Mouse (Mus musculus) forebrain, embryonic 13.5 days (tissue): Measurements from ENCODE around the gene Arl5a. TPM values are rescaled to one million over a fixed set of nuclear protein-coding genes. Genes with fewer than 3 reads are reported as not detected.

Experiments used
- ATAC-seq: fragments of 200-750 bp; cut with Nextera tagmentation; 2 replicates; pipeline ENCODE4 v1.8.0; 2017
- H3K27ac ChIP-seq: fragments of 300-500 bp; sonication (generic); 2 replicates; pipeline ENCODE4 v1.5.1; 2015; ENCODE audit warnings: inconsistent platforms, mild to moderate bottlenecking, moderate library complexity
- H3K27me3 ChIP-seq: fragments of 300-500 bp; sonication (generic); 2 replicates; pipeline ENCODE4 v1.6.1; 2015; ENCODE audit warnings: mild to moderate bottlenecking, inconsistent platforms
- H3K36me3 ChIP-seq: fragments of 300-500 bp; sonication (generic); 2 replicates; pipeline ENCODE4 v1.6.1; 2015; ENCODE audit warnings: mild to moderate bottlenecking, inconsistent platforms; ENCODE audit not compliant: poor library complexity, severe bottlenecking
- H3K4me1 ChIP-seq: fragments of 300-500 bp; sonication (generic); 2 replicates; pipeline ENCODE4 v1.6.1; 2015; ENCODE audit warnings: inconsistent platforms
- H3K4me2 ChIP-seq: fragments of 300-500 bp; sonication (generic); 2 replicates; pipeline ENCODE4 v1.6.1; 2015; ENCODE audit warnings: inconsistent platforms, mild to moderate bottlenecking, moderate library complexity
- H3K4me3 ChIP-seq: fragments of 300-500 bp; sonication (generic); 2 replicates; pipeline ENCODE4 v1.5.1; 2015; ENCODE audit warnings: mild to moderate bottlenecking, inconsistent platforms
- H3K9ac ChIP-seq: fragments of 300-500 bp; sonication (generic); 2 replicates; pipeline ENCODE4 v1.6.1; 2015; ENCODE audit warnings: mild to moderate bottlenecking, inconsistent platforms
- H3K9me3 ChIP-seq: fragments of 300-500 bp; sonication (generic); replicated peaks from 2 replicates; pipeline ENCODE4 v1.6.1; 2016; ENCODE audit warnings: inconsistent platforms
- WGBS: fragments of 180-500 bp; shearing (Covaris S2); methylation state at CpG from one replicate; pipeline ENCODE4 v1.1.7; 2015; 5-methylcytosine and 5-hydroxymethylcytosine counted together
- polyA plus RNA-seq: library from polyadenylated mRNA; unstranded; fragments of >200 nt; fragmentation: Nextera tagmentation; extraction: Ambion mirVana; gene quantifications from 2 replicates; pipeline ENCODE4 v1.2.1, GENCODE M21; 2015

The Arl5a gene
- polyA plus RNA-seq, 1 experiment from 2014 or later: 43.2 TPM

DNA sequence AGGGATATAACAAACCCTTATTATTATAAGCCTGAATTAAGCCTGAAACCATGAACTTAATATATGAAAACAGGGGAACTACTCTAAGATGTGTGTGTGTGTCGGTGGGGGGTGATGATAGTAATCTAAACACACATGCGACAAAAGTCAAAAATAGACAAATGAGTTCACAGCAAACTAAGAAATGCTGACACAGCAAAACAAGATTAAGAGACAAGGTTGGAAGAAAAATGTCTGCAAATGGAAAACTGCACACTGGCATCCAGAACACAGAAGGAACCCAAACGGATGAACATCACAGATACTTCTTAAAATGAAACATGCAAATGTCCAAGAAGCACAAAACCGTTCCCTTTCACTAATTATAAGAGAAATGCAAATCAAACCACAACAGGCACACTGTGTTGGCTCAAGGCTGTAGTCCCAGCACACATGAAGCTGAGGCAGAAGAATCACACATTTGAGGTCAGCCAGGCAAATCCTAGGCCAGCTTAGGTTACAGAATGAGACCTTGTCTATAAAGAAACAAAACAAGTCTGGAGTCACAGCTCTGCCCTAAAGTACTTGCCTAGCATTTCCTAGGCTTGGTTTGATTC is 15.8 kb upstream of the Arl5a start:
- ATAC-seq: no peak
- Histone ChIP-seq H3K9ac (no peak overlapping the region), H3K9me3 (no peaks in the 10 kb centered on the region), H3K4me3 (no peak overlapping the region), H3K36me3 (no peaks in the 10 kb centered on the region), H3K4me1 (peaks cover 19% of the 10 kb centered on the region), H3K27me3 (no peaks in the 10 kb centered on the region), H3K4me2 (no peak overlapping the region), H3K27ac (no peak overlapping the region)
- 84% methylated on average over 4 of the region's 4 CpGs for WGBS

DNA sequence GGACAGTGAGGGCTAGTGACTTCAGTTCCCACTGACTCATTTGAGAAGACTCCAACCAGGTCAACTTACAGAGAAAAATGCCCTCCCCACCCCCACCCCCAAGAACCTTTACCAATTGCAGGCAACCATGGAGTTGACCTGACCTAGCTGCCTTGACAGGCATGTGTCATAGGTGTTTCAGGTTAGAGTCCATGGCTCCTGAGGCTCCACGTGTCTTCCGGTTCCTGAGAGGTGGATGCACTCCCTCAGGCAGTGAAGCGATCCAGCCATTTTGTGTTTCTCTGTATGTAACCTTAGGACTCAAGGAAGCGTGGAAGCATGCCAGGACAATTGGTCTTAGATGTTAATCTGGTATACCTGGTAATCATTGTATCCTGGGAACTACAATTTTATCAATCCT is 13.7 kb upstream of the Arl5a start:
- Histone ChIP-seq H3K4me3 (no peak overlapping the region), H3K9me3 (no peaks in the 10 kb centered on the region), H3K9ac (no peak overlapping the region), H3K27me3 (no peaks in the 10 kb centered on the region), H3K27ac (no peak overlapping the region), H3K36me3 (peaks cover 4% of the 10 kb centered on the region; the same call in 1 of the 2 replicates), H3K4me1 (peaks cover 20% of the 10 kb centered on the region), H3K4me2 (no peak overlapping the region)
- ATAC-seq: no peak
- 97% methylated on average over 4 of the region's 4 CpGs for WGBS

- Histone ChIP-seq H3K27me3 (no peaks in the 10 kb centered on the region), H3K4me2 (no peak overlapping the region), H3K9ac (no peak overlapping the region), H3K4me3 (no peak overlapping the region), H3K36me3 (peaks cover 4% of the 10 kb centered on the region; the same call in 1 of the 2 replicates), H3K9me3 (no peaks in the 10 kb centered on the region), H3K27ac (no peak overlapping the region), H3K4me1 (peaks cover 20% of the 10 kb centered on the region)
- ATAC-seq: no peak
- 55% methylated on average over 6 of the region's 6 CpGs for WGBS
These were observed 13.3 kb upstream of the Arl5a start for GRCm38 (mm10) chr2:52438013-52438412.

DNA sequence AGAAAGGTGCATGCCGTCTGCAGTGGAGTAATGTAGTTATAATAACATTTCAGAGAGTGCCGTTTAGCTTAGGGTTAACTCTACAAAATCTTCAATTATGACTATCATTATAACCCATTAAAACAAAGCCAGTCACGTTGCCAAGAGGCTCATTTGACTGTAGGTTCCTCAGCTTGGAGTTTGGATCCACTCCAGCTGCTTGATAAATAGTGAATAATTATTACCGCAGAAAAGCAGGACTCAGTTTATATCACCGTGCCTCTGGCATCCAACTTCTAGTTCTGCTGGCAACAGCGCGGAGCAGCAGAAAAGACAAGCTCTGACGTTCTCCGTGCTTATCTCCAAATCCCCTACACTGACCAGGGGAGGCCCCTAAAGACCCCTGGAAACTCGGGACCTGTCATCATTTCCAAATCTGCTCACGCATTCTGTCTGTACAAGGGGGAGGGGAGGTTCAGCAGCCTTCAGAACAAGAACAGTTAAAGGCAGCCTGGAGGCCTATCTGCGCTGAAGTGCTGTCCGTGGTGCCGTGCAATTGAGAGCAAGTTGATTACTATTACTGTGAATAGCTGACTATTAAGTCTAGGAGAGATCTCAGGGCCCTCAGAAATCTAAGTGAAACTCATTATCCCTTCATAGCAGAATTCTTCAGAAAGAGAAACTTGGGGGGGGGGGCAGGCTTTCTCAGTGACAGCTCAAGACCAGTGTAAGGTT is 11.4 kb upstream of the Arl5a start:
- Histone ChIP-seq H3K4me2 (0 out of 2 replicates have a peak overlapping the region, but pooled peaks have one; percentile 17), H3K9ac (no peak overlapping the region), H3K9me3 (no peaks in the 10 kb centered on the region), H3K4me3 (no peak overlapping the region), H3K36me3 (peaks cover 4% of the 10 kb centered on the region; the same call in 1 of the 2 replicates), H3K4me1 (peaks cover 20% of the 10 kb centered on the region), H3K27me3 (no peaks in the 10 kb centered on the region), H3K27ac (no peak overlapping the region)
- ATAC-seq: 0 out of 2 replicates have a peak, but pooled peaks have one; percentile 41
- 59% methylated on average over 14 of the region's 14 CpGs for WGBS

GRCm38 (mm10) chr2:52433365-52433764 is 8.7 kb upstream of the Arl5a start:
- Histone ChIP-seq H3K36me3 (peaks cover 4% of the 10 kb centered on the region; the same call in 1 of the 2 replicates), H3K9ac (no peak overlapping the region)
- WGBS: 69% methylated on average over 7 of the region's 7 CpGs

DNA sequence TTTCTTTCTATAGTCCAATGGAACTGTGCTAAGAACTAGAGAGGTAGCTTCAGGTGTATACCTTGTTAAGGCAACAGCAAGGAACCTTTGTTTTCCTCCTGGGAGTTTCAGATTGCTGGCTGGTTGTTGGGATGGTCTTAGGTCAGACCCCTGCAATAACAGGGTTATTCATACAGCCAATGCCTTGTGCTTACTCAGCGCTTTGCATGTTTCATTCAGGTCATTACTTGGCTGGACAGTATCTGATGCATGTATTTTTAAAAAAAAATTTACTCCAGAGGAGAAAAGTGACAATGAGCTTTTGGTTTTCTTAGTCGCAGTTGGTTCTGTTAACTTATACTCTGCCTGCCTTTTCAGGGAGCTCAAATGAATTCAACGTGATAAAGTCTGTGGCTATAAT is 2.7 kb upstream of the Arl5a start:
- Histone ChIP-seq H3K4me2 (no peak overlapping the region), H3K4me1 (peaks cover 16% of the 10 kb centered on the region), H3K36me3 (no peaks in the 10 kb centered on the region), H3K9ac (no peak overlapping the region), H3K4me3 (no peak overlapping the region), H3K27me3 (no peaks in the 10 kb centered on the region), H3K27ac (no peak overlapping the region), H3K9me3 (no peaks in the 10 kb centered on the region)
- no peak for ATAC-seq
- 91% methylated on average over 3 of the region's 3 CpGs for WGBS

More at GRCm38 (mm10) chr2:52433365-52433764, 8.7 kb upstream of the Arl5a start:
- ATAC-seq: no peak
- Histone ChIP-seq H3K27me3 (no peaks in the 10 kb centered on the region), H3K27ac (no peak overlapping the region), H3K9me3 (no peaks in the 10 kb centered on the region), H3K4me3 (no peak overlapping the region), H3K4me2 (no peak overlapping the region), H3K4me1 (peaks cover 20% of the 10 kb centered on the region)

- H3K4me2 ChIP-seq: no peak overlapping the region
These were observed 1.3 kb upstream of the Arl5a start for GRCm38 (mm10) chr2:52426041-52426440.

DNA sequence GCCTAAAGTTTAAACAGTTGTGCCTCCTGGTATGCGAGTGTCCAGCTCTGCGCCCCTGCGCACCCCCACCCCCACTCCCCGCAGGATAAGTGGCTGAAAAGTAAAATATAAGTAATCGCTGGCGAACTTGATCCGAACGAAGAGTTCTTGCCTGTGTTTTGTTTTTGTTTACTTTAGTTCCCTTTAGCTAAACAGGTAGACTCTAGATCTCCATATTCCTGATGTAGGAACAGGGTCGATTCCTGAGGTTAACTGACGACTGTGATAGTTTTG is 758 bp upstream of the Arl5a start:
- ATAC-seq: no peak
- H3K36me3 ChIP-seq: no peaks in the 10 kb centered on the region

More at GRCm38 (mm10) chr2:52426041-52426440, 1.3 kb upstream of the Arl5a start:
- no peaks in the 10 kb centered on the region for H3K9me3 ChIP-seq
- WGBS: 88% methylated on average over 3 of the region's 3 CpGs
- no peaks in the 10 kb centered on the region for H3K27me3 ChIP-seq
- peaks cover 30% of the 10 kb centered on the region for H3K4me1 ChIP-seq
- H3K9ac ChIP-seq: no peak overlapping the region
- no peak overlapping the region for H3K27ac ChIP-seq
- H3K36me3 ChIP-seq: no peaks in the 10 kb centered on the region
- ATAC-seq: no peak
- no peak overlapping the region for H3K4me3 ChIP-seq

GRCm38 (mm10) chr2:52424248-52424728 is 413 bp downstream of the Arl5a start:
- peak overlapping the region; percentile 89 for H3K27ac ChIP-seq
- WGBS: 0% methylated on average over 35 of the region's 42 CpGs
- H3K4me3 ChIP-seq: peak overlapping the region; percentile 95
- H3K9ac ChIP-seq: peak overlapping the region; percentile 93
- H3K36me3 ChIP-seq: no peaks in the 10 kb centered on the region
- peaks cover 34% of the 10 kb centered on the region for H3K4me1 ChIP-seq
- ATAC-seq: peak; percentile 41
- no peaks in the 10 kb centered on the region for H3K27me3 ChIP-seq
- peak overlapping the region; percentile 68 for H3K4me2 ChIP-seq
- H3K9me3 ChIP-seq: no peaks in the 10 kb centered on the region; the same call in 1 of the 2 replicates

More for the DNA sequence above, 758 bp upstream of the Arl5a start:
- Histone ChIP-seq H3K27ac (no peak overlapping the region), H3K9me3 (no peaks in the 10 kb centered on the region), H3K4me2 (peak overlapping the region; percentile 68), H3K4me3 (peak overlapping the region; percentile 95), H3K4me1 (peaks cover 34% of the 10 kb centered on the region), H3K9ac (peak overlapping the region; percentile 93), H3K27me3 (no peaks in the 10 kb centered on the region)
- WGBS: 22% methylated on average over 10 of the region's 10 CpGs

DNA sequence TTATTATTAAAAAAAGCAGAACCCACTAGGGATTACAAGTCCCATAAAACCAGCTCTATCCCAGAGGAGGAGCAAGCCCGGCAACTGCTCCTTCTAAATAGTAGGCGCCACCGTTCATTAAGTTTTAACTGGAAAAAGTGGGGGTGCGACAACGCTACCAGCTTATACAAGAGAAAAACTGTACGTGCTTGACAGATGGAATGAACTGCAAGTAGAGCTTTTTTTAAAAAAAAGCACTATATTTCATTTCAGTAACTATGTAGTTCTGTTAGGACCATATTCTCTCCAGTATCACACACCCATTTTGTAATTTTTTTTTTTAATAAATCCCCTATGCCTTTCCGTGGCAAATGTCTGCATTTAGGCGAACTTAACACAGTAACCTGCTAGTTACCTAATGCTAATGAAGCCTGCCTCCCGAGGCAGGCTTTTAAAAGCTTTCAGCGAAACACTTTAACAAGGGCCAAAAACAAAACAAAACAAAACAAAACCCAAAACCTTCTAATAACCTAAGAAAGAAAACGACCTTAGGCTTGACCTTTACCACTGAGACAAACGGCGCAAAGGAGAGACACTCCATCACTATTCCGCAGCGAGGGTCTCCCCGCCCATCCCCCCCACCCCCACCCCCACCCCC is 972 bp downstream of the Arl5a start:
- H3K36me3 ChIP-seq: no peaks in the 10 kb centered on the region
- peaks cover 34% of the 10 kb centered on the region for H3K4me1 ChIP-seq
- no peak for ATAC-seq
- peak overlapping the region; percentile 95 for H3K4me3 ChIP-seq
- H3K9ac ChIP-seq: peak overlapping the region; percentile 93
- 2% methylated on average over 16 of the region's 16 CpGs for WGBS
- no peaks in the 10 kb centered on the region for H3K27me3 ChIP-seq
- H3K4me2 ChIP-seq: peak overlapping the region; percentile 68
- H3K27ac ChIP-seq: no peak overlapping the region
- no peaks in the 10 kb centered on the region; the same call in 1 of the 2 replicates for H3K9me3 ChIP-seq

GRCm38 (mm10) chr2:52422871-52423610 is 1.7 kb downstream of the Arl5a start:
- ATAC-seq: no peak
- H3K9me3 ChIP-seq: no peaks in the 10 kb centered on the region; the same call in 1 of the 2 replicates
- H3K27ac ChIP-seq: no peak overlapping the region
- H3K27me3 ChIP-seq: no peaks in the 10 kb centered on the region
- peak overlapping the region; percentile 95 for H3K4me3 ChIP-seq
- H3K4me2 ChIP-seq: peak overlapping the region; percentile 68
- 43% methylated on average over 8 of the region's 8 CpGs for WGBS
- H3K36me3 ChIP-seq: no peaks in the 10 kb centered on the region
- H3K4me1 ChIP-seq: peaks cover 34% of the 10 kb centered on the region
- H3K9ac ChIP-seq: peak overlapping the region; percentile 93
